Mouse (Mus musculus) liver, postnatal 0 days (tissue): ENCODE measurements at regions not wholly inside any gene's neighbourhood (a gene's known extent, or its start where the extent isn't known, plus 50 kb on each side); places are given as distances from the start of the nearest gene placed in this dataset.

Source experiments
- CTCF ChIP-seq: sonication (generic); IDR thresholded peaks from 2 replicates; pipeline ENCODE4 v1.5.1; 2016; ENCODE audit warnings: antibody characterized with exemption, low read depth
- EP300 ChIP-seq: IDR thresholded peaks from 2 replicates; pipeline ENCODE4 v1.6.1; 2016; ENCODE audit warnings: antibody characterized with exemption, low read depth, mild to moderate bottlenecking

DNA sequence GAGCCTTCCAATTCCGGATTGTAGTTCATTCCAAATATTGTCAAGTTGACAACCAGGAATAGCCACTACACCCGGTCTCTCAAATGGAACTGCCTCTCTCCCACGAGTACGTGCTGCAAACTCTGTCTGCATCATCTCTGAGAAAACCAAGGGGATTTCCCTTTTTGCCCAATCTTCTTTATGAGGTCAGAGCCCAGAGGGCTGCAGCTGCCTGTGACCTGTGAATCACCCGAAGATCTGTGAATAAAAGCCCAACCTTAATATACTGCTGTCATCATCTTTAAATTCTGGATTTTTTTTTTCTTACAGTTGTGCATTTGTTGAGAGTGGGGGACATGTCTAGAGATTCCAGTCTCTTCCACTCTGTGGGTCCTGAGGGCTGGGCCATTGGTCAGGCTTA, 165.6 kb upstream of the Egln3 start:
- TF ChIP-seq EP300 (no peak), CTCF (no peak)
